8 mouse cellular contexts compared by ENCODE assay signal in genomic region chr13:63240835-63241234, GRCm38 (mm10).
DNase-seq lines count a peak whose midpoint lies in the region; ATAC-seq and TF ChIP-seq lines count a peak whose summit lies in the region.

No protein-coding gene starts in this region.

- intact Hi-C loops in left cerebral cortex, adult 2 months (cut with DNase I) = loop anchor here (5.0 to 10.0 kb wide), 3 partner anchors 144 to 334 kb away; no protein-coding TSS in a partner anchor

- peaks cover 24% of the 10 kb centered on the region for H3K4me1 ChIP-seq in brown adipose tissue, adult 24 weeks (ENCODE audit: control insufficient read depth, insufficient read depth, insufficient read length, low read length)
- H3K4me1 ChIP-seq in heart, embryonic 16.5 days (ENCODE audit: control insufficient read depth, insufficient read depth, low read length) = peaks cover 44% of the 10 kb centered on the region
- H3K4me1 ChIP-seq in liver, embryonic 15.5 days (replicated peaks) = peaks cover 34% of the 10 kb centered on the region
- peaks cover 26% of the 10 kb centered on the region for H3K4me1 ChIP-seq in stomach, embryonic 16.5 days (ENCODE audit: control insufficient read depth, insufficient read depth, low read length)

- H3K9me3 ChIP-seq in heart, embryonic 16.5 days (replicated peaks; ENCODE audit: control insufficient read depth, low read length) = no peaks in the 10 kb centered on the region
- no peaks in the 10 kb centered on the region for H3K9me3 ChIP-seq in liver, embryonic 15.5 days (replicated peaks)
- H3K9me3 ChIP-seq in stomach, embryonic 16.5 days (replicated peaks; ENCODE audit: control insufficient read depth, low read length) = no peaks in the 10 kb centered on the region

- H3K4me2 ChIP-seq in heart, embryonic 16.5 days (ENCODE audit: low read depth, low read length) = peak overlapping the region; percentile 85
- H3K4me2 ChIP-seq in liver, embryonic 15.5 days = peak overlapping the region; percentile 94
- H3K4me2 ChIP-seq in stomach, embryonic 16.5 days (ENCODE audit: low read depth, low read length) = peak overlapping the region; percentile 89

- H3K27ac ChIP-seq in left cerebral cortex, adult 2 months = peak overlapping the region; percentile 99
- peak overlapping the region; percentile 94 for H3K27ac ChIP-seq in brown adipose tissue, adult 24 weeks (replicated peaks; ENCODE audit: low read depth, low read length)
- peak overlapping the region; percentile 99 for H3K27ac ChIP-seq in heart, embryonic 16.5 days (ENCODE audit: low read length)
- no peak overlapping the region; the same call in 1 of the 2 replicates for H3K27ac ChIP-seq in liver, embryonic 15.5 days (replicated peaks)
- H3K27ac ChIP-seq in stomach, embryonic 16.5 days (ENCODE audit: low read length) = peak overlapping the region; percentile 95

- H3K4me3 ChIP-seq in left cerebral cortex, adult 2 months = peak overlapping the region; percentile 86
- H3K4me3 ChIP-seq in brown adipose tissue, adult 24 weeks (ENCODE audit: insufficient read depth, low read depth, low read length) = peak overlapping the region; percentile 93
- H3K4me3 ChIP-seq in heart, embryonic 16.5 days (ENCODE audit: low read length) = peak overlapping the region; percentile 97
- H3K4me3 ChIP-seq in liver, embryonic 15.5 days (replicated peaks) = peak overlapping the region; percentile 80
- peak overlapping the region; percentile 91 for H3K4me3 ChIP-seq in stomach, embryonic 16.5 days (replicated peaks; ENCODE audit: low read length)

- TF ChIP-seq CTCF in left cerebral cortex, adult 2 months (IDR thresholded peaks at IDR 0.05) = no peak

- DNase-seq in left cerebral cortex, adult 2 months (ENCODE audit: extremely low spot score in 1 of 2, low spot score in 2 of 2) = no peak
- no peak for DNase-seq in left cerebral cortex, adult 8-10 months (ENCODE audit: low spot score in 2 of 2)
- DNase-seq in MN1 (ENCODE audit: low spot score) = no peak
- no peak for DNase-seq in testis, postnatal 14 days (ENCODE audit: low spot score)

- 8% methylated on average over 5 of the region's 5 CpGs for WGBS in heart, embryonic 16.5 days
- 8% methylated on average over 5 of the region's 5 CpGs for WGBS in liver, embryonic 15.5 days (ENCODE audit: insufficient replicate concordance)
- 8% methylated on average over 5 of the region's 5 CpGs for WGBS in stomach, embryonic 16.5 days

- peak; percentile 46 for ATAC-seq in heart, embryonic 16.5 days (replicated peaks; ENCODE audit: extremely low read depth, insufficient read depth, low FRiP score)
- ATAC-seq in liver, embryonic 15.5 days (ENCODE audit: insufficient read depth) = no peak
- no peak for ATAC-seq in stomach, embryonic 16.5 days (ENCODE audit: insufficient read depth, low FRiP score)

- H3K9ac ChIP-seq in heart, embryonic 16.5 days (ENCODE audit: low read length) = peak overlapping the region; percentile 98
- peak overlapping the region; percentile 84; the same call in 1 of the 2 replicates for H3K9ac ChIP-seq in liver, embryonic 15.5 days
- peak overlapping the region; percentile 96 for H3K9ac ChIP-seq in stomach, embryonic 16.5 days (ENCODE audit: low read length)

- no peaks in the 10 kb centered on the region for H3K36me3 ChIP-seq in heart, embryonic 16.5 days (ENCODE audit: control insufficient read depth, insufficient read depth)
- 0 out of 2 replicates have a peak, but pooled peaks cover 4% of the 10 kb centered on the region for H3K36me3 ChIP-seq in liver, embryonic 15.5 days (replicated peaks)
- no peaks in the 10 kb centered on the region for H3K36me3 ChIP-seq in stomach, embryonic 16.5 days (ENCODE audit: control insufficient read depth, insufficient read depth, low read length)

- no peaks in the 10 kb centered on the region for H3K27me3 ChIP-seq in heart, embryonic 16.5 days (ENCODE audit: control insufficient read depth, insufficient read depth, low read length)
- no peaks in the 10 kb centered on the region for H3K27me3 ChIP-seq in liver, embryonic 15.5 days
- no peaks in the 10 kb centered on the region for H3K27me3 ChIP-seq in stomach, embryonic 16.5 days (ENCODE audit: control insufficient read depth, insufficient read depth, low read length)
